Mouse (Mus musculus) lung, postnatal 0 days (tissue): ENCODE measurements at regions not wholly inside any gene's neighbourhood (a gene's known extent, or its start where the extent isn't known, plus 50 kb on each side); places are given as distances from the start of the nearest gene placed in this dataset.
"Not testable (repeated sequence)": the region's sequence is repeated elsewhere in the genome, so short reads cannot be mapped to it uniquely, and the experiment has no call there.

ENCODE experiments used
- ATAC-seq: fragments of 200-750 bp; cut with Nextera tagmentation; 2 replicates; pipeline ENCODE4 v1.8.0; 2017; ENCODE audit warnings: moderate library complexity
- DNase-seq: peaks from one replicate; pipeline ENCODE4 v3.0.0-alpha.2; 2016; ENCODE audit warnings: low spot score
- H3K27ac ChIP-seq: fragments of 300-500 bp; sonication (generic); 2 replicates; pipeline ENCODE4 v1.5.1; 2014; ENCODE audit warnings: antibody characterized with exemption, mild to moderate bottlenecking, low read length, mixed read lengths
- H3K27me3 ChIP-seq: fragments of 300-500 bp; sonication (generic); replicated peaks from 2 replicates; pipeline ENCODE4 v1.6.1; 2014; ENCODE audit warnings: low read length, mixed read lengths; ENCODE audit not compliant: insufficient read depth
- H3K36me3 ChIP-seq: fragments of 300-500 bp; sonication (generic); 2 replicates; pipeline ENCODE4 v1.6.1; 2014; ENCODE audit warnings: low read length, mixed read lengths; ENCODE audit not compliant: insufficient read depth
- H3K4me1 ChIP-seq: fragments of 300-500 bp; sonication (generic); 2 replicates; pipeline ENCODE4 v1.6.1; 2014; ENCODE audit warnings: antibody characterized with exemption, low read depth, low read length, mixed read lengths; ENCODE audit not compliant: insufficient read depth
- H3K4me2 ChIP-seq: fragments of 300-500 bp; sonication (generic); replicated peaks from 2 replicates; pipeline ENCODE4 v1.6.1; 2014; ENCODE audit warnings: low read depth, mild to moderate bottlenecking, low read length, moderate library complexity, mixed read lengths
- H3K4me3 ChIP-seq: fragments of 300-500 bp; sonication (generic); 2 replicates; pipeline ENCODE4 v1.5.1; 2014; ENCODE audit warnings: low read depth, low read length
- H3K9ac ChIP-seq: fragments of 300-500 bp; sonication (generic); replicated peaks from 2 replicates; pipeline ENCODE4 v1.6.1; 2014; ENCODE audit warnings: low read depth, mild to moderate bottlenecking
- H3K9me3 ChIP-seq: fragments of 300-500 bp; sonication (generic); 2 replicates; pipeline ENCODE4 v1.6.1; 2016; ENCODE audit warnings: low read length, mixed read lengths
- CTCF ChIP-seq: IDR thresholded peaks from 2 replicates; pipeline ENCODE4 v1.5.1; 2016; ENCODE audit warnings: antibody characterized with exemption, mild to moderate bottlenecking
- EP300 ChIP-seq: IDR thresholded peaks from 2 replicates; pipeline ENCODE4 v1.6.1; 2016; ENCODE audit warnings: antibody characterized with exemption, mild to moderate bottlenecking, control low read depth
- WGBS: fragments of 180-500 bp; shearing (Covaris S2); extraction: QIAGEN DNeasy Blood & Tissue Kit; methylation state at CpG from one replicate; pipeline ENCODE4 v1.1.7; 2014; 5-methylcytosine and 5-hydroxymethylcytosine counted together

- Histone ChIP-seq H3K27ac (no peak overlapping the region), H3K4me1 (no peaks in the 10 kb centered on the region), H3K36me3 (no peaks in the 10 kb centered on the region), H3K9ac (no peak overlapping the region), H3K27me3 (no peaks in the 10 kb centered on the region), H3K9me3 (no peaks in the 10 kb centered on the region), H3K4me3 (no peak overlapping the region), H3K4me2 (no peak overlapping the region)
- ATAC-seq = no peak
- DNase-seq = no peak
- TF ChIP-seq EP300 (no peak), CTCF (no peak)
Observed at GRCm38 (mm10) chr3:50631286-50631685, 187.9 kb upstream of the Slc7a11 start.

GRCm38 (mm10) chr3:50628092-50628696 lies 184.8 kb upstream of the Slc7a11 start:
- no peak overlapping the region for H3K4me2 ChIP-seq
- no peaks in the 10 kb centered on the region for H3K9me3 ChIP-seq
- no peak overlapping the region for H3K4me3 ChIP-seq
- H3K36me3 ChIP-seq = no peaks in the 10 kb centered on the region
- no peak overlapping the region for H3K27ac ChIP-seq
- H3K4me1 ChIP-seq = no peaks in the 10 kb centered on the region
- H3K9ac ChIP-seq = no peak overlapping the region
- DNase-seq (peak; percentile 25), ATAC-seq (no peak)
- 56% methylated on average over 9 of the region's 9 CpGs for WGBS
- TF ChIP-seq EP300 = no peak
- no peak for TF ChIP-seq CTCF
- H3K27me3 ChIP-seq = no peaks in the 10 kb centered on the region

- H3K27ac ChIP-seq, H3K4me3 ChIP-seq, DNase-seq, H3K9ac ChIP-seq, H3K4me2 ChIP-seq, H3K27me3 ChIP-seq, H3K4me1 ChIP-seq, H3K36me3 ChIP-seq, H3K9me3 ChIP-seq, ATAC-seq: not testable (repeated sequence)
- WGBS = 61% methylated on average over 3 of the region's 3 CpGs
Observed at GRCm38 (mm10) chr3:50621176-50621575, 177.8 kb upstream of the Slc7a11 start.

- Histone ChIP-seq H3K9ac (no peak overlapping the region), H3K36me3 (no peaks in the 10 kb centered on the region), H3K4me3 (no peak overlapping the region), H3K27ac (no peak overlapping the region), H3K4me2 (no peak overlapping the region), H3K4me1 (no peaks in the 10 kb centered on the region), H3K27me3 (no peaks in the 10 kb centered on the region), H3K9me3 (no peaks in the 10 kb centered on the region)
- no peak for TF ChIP-seq EP300
- ATAC-seq (no peak), DNase-seq (no peak)
- 69% methylated on average over 6 of the region's 6 CpGs for WGBS
Observed at GRCm38 (mm10) chr3:50619061-50619460, 175.6 kb upstream of the Slc7a11 start.

GRCm38 (mm10) chr3:50615384-50616285 lies 172.2 kb upstream of the Slc7a11 start:
- TF ChIP-seq EP300 = no peak
- TF ChIP-seq CTCF = no peak
- Histone ChIP-seq H3K4me3 (no peak overlapping the region), H3K9me3 (no peaks in the 10 kb centered on the region), H3K4me2 (no peak overlapping the region), H3K27me3 (no peaks in the 10 kb centered on the region), H3K27ac (no peak overlapping the region), H3K4me1 (no peaks in the 10 kb centered on the region), H3K9ac (no peak overlapping the region), H3K36me3 (no peaks in the 10 kb centered on the region)
- WGBS = 45% methylated on average over 8 of the region's 8 CpGs
- ATAC-seq (no peak), DNase-seq (no peak)

GRCm38 (mm10) chr3:50613011-50613410 lies 169.6 kb upstream of the Slc7a11 start:
- TF ChIP-seq CTCF (no peak), EP300 (no peak)
- no peak overlapping the region for H3K9ac ChIP-seq
- H3K9me3 ChIP-seq = no peaks in the 10 kb centered on the region
- H3K4me3 ChIP-seq = no peak overlapping the region
- H3K27ac ChIP-seq = no peak overlapping the region
- H3K4me2 ChIP-seq = no peak overlapping the region
- no peak for ATAC-seq
- DNase-seq = no peak
- H3K36me3 ChIP-seq = no peaks in the 10 kb centered on the region
- H3K27me3 ChIP-seq = no peaks in the 10 kb centered on the region
- H3K4me1 ChIP-seq = no peaks in the 10 kb centered on the region
- 77% methylated on average over 2 of the region's 2 CpGs for WGBS
